Mouse (Mus musculus) skeletal muscle tissue, adult 2 months (tissue): Measurements from ENCODE around the gene Rabggtb.
A peak's percentile ranks its signal among the peaks of the same experiment; 100 is the strongest.

Experiments used
- DNase-seq: peaks from one replicate; pipeline ENCODE4 v3.0.0-alpha.2; 2012; ENCODE audit warnings: low read depth, low spot score

Rabggtb gene

DNA sequence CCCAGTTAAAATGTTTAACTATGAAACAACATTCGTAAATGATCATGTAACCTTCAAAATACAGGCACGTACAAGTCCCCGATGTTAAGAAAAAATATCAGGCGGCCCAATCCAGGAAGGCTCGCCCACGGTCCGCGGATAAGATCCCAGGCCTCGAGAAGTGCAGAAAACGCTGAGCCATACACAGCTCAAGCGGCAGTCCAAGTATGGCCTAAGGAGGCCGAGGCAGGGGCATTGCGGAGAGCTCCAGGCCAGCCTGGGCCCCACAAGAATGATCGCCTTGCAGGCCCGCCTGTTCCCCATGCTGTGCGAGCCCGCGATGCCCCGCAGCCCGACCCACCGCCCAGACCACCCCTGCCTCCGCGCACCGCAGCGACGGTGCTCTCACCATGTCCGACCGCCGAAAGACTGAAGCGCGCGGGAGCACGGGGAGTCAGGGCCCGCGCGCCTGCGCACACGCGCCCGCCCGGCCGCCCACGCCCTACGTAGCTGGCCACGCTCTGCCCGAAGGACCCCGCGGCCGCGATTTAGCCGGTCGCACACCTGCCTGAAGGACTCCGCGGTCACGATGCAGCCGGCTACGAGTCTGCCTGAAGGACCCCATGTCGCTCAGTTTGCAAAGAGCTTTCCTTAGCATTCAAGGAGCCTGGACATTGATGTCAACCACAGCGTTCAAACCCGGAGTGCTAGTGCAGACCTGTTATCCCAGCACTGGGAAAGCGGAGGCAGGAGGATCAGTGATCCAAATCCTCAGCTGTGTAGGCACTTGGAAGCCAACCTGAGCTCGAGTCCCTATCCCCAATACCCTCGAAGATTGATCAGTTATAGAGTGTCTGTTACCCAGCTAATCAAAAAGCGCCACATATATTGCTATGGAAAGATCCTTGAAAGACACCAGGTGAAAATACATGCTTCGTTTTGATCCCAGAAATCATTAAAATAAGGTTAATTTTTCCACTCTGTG, at the start of gene Rabggtb:
Gene Rabggtb, minus strand, starts transcription at position 464 of the 964 bp plus-strand sequence.
- peak; percentile 96 for DNase-seq

DNA sequence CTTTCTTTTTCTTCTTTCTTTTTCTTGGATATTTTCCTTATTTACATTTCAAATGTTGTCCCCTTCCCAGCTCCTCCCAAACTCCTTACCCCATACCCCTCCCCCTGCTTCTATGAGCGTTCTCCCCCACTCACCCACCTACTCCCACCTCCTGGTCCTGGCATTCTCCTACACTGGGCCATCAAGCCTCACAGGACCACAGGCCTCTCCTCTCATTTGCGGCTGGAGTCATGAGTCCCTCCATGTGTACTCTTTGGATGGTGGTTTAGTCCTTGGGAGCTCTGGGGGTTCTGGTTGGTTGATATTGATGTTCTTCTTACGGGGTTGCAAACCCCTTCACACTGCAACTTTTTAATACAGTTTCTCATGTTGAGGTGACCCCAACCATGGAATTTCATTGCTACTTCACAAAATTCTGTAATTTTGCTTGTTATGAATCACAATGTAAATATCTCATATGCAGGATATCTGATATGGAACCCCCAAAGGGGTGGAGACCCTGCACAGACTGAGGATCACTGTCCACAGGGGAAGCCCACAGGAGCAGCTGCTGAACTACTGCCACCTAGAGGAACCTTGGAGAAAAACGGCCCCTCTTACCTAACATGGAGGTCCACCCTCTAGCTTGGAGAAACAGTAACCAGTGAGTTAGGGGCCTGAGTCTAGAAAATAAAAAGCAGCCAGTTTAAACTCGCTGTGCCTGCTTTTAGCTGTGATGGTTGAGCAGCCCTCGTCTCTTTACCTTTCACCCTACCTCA, 49.0 kb upstream of the Rabggtb start:
- DNase-seq: no peak

DNA sequence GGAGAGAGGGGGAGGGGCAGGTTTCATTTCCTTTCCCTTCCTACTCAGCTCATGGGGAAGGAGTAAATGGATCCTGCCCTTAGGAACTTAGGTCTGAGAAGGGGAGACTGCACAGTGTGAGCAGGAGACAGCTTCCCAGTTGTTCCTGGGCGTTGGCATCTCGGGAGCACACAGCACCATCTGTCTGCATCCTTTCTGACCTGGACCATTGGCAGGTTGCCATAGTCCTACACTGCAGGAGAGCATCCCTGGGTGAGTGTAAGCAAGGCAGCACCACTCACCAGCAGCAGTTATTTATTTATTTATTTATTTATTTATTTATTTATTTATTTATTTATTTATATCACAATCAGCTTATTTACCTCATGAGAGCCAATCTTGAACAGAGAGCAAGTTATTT, 48.1 kb upstream of the Rabggtb start:
- DNase-seq: no peak

- DNase-seq: no peak
These were observed 47.0 kb upstream of the Rabggtb start for GRCm38 (mm10) chr3:153959731-153960207.

DNA sequence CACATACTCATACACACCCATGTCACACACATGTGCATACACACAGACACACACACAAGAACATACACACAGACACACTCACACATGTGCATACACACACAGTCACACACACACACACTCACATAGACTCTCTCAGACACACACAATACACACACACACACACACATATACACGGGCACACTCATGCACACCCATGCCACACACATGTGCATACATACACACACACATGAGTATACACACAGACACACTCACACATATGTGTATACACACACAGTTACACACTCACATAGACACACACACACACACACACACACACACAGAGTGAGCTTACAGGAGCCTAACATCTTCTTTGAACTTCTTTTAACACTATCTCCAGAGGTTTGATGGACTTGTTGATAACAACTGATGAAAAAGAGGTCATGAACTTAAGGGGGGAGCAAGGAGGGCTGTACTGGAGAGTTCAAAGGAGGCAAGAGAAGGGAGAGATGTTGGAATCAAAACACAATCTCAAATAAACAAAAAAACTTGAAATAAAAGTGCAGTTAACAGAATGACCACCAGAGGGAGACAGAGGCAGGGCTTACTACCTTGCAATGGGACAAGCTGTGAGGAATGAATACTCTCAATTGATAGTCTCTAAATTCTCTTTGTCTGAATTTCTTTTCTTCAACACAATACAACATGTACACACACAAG, 46.4 kb upstream of the Rabggtb start:
- peak; percentile 23 for DNase-seq

DNA sequence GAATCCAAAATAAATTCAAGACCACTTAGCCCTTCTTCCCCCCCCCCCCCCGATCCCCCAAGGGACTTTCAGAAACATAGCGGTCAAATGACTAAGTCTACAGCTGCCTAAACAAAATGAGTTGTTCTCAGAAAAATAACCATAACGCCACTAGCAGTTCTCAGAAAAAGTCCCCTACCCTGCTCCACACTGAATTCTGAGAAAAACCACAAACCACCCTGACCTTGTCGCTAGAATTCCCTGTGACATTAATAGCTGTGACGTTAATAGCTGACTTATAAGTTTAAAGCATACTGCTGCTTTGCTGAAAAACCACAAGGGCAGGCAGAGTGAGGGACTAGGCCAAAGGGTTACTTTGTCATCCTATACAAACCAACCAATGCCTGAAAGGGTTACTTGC, 45.1 kb upstream of the Rabggtb start:
- no peak for DNase-seq

DNA sequence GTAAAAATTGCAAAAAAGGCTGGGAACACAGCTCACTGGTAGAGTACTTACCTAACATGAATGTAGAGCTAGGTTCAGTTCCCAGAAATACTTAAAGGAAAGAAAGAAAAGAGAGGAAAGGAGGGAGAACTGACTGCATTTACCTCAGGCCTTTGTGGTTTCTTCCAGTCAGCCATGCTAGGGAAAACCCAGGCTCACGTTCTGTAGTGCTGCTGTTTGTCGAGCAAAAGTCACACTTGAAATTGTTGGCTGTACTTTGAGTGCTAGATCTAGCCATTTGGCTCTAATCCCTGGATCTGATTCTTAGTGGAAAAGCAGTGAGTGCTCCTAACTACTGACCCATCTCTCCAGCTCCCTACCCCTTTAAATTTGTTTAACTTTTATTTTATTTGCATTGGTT, 35.4 kb upstream of the Rabggtb start:
- DNase-seq: no peak

DNA sequence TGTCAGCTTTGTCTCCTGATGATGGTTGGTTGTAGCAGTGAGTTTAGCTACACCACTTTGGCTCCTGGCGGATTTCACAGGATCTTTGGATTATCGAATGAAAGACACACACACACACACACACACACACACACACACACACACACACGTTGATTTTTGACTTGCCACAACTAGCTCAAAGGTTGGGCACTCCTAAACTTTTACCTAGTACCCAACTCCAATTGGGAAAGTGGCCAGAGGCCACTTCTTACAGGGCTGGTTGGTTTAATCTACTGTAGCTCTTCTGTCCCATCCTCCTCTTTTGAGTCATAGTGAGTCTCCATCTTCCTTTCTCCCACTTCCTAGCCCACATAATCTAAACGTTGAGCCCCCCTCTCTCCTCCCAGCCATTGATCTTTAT, 34.5 kb upstream of the Rabggtb start:
- no peak for DNase-seq

DNA sequence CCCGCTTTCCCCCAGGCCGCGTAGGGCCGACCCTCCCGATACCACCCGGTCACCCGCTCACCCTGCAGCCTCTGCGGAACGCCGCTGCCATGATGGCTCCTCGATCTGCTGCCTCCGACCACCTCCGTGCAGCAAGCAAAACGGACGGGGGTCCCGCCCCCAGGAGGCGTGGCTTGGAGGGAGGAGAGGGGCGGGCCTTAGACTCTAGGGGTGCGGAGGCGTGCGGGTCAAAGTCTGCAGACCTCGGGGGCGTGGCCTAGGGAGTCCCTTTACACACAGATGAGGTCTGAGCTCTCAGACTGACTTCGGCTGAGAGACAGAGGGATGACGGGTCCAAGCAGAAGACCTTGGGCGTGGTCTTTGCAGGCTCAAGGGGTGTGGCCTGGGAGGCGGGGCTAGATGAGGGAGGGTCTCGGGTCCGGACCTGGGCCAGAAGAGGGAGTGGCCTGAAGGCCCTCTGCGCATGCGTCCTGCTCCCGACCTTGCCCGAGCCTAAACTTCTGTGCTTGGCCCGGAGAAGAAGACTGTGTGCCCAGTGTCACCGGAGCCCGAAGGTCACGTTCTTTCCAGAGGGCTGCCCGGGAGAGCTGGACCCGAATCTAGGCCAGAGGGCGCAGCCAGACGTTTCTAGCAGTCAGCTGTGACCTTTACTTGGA, 31.7 kb upstream of the Rabggtb start, which contains the start of gene Acadm:
Gene Acadm, minus strand, starts transcription at position 298 of the 656 bp plus-strand sequence.
- peak; percentile 99 for DNase-seq

DNA sequence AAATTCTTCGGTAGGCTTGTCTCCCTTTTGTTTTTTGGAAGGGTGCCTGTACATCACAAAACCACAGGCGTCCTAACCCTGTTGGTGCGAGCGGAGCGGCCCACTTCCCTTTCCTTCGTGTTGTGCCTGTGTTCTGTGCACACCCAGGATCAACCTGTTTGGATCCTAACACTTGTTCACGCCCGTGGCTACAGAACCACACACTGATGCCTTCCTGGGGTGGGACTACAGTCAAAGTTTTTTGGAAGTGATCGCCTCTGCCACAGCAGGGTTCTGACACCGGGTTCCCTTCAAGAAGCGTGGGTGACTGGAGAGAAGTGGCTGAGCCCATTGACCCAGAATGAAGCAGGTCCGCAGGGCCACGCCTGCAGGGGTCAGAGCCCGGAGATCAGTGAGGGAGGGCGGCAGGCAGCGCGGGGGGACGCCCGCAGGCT, 31.1 kb upstream of the Rabggtb start:
- peak; percentile 13 for DNase-seq

GRCm38 (mm10) chr3:153943003-153943640, 30.3 kb upstream of the Rabggtb start:
- DNase-seq: no peak

DNA sequence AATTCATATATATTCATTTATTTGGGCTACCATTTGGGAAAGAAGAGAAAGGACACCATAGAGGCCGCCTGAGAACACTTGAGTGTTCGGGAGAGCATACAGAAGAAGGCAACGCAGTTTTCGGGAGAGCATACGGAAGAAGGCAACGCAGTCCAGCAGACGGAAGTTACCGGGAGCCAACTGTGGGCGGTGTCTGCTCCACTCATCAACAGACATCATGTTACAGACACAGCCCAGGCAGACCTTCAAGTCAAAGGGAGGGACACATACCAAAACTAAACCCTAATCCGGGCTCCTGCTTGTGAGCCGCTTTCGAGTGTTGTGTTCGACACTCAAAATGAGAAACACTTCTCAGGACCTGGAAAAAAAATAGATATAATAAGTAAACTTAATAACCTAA, 28.8 kb upstream of the Rabggtb start:
- no peak for DNase-seq

DNA sequence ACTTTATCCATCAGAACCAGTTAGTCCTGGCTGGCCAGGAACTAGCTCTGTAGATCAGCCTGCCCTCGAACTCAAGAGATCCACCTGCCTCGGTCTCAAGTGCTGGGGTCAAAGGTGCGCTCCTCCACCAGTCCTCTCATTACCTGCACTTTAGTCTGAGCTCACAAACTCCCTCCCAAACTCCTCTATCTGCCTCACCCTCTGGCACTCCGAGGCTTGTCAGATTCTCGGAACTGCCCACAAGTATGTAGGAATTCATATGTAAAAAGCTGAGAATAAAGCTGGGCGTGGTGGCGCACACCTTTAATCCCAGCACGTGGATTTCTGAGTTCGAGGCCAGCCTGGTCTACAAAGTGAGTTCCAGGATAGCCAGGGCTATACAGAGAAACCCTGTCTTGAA, 27.7 kb upstream of the Rabggtb start:
- DNase-seq: no peak

- DNase-seq: no peak
These were observed 27.2 kb upstream of the Rabggtb start for GRCm38 (mm10) chr3:153940021-153940420.

DNA sequence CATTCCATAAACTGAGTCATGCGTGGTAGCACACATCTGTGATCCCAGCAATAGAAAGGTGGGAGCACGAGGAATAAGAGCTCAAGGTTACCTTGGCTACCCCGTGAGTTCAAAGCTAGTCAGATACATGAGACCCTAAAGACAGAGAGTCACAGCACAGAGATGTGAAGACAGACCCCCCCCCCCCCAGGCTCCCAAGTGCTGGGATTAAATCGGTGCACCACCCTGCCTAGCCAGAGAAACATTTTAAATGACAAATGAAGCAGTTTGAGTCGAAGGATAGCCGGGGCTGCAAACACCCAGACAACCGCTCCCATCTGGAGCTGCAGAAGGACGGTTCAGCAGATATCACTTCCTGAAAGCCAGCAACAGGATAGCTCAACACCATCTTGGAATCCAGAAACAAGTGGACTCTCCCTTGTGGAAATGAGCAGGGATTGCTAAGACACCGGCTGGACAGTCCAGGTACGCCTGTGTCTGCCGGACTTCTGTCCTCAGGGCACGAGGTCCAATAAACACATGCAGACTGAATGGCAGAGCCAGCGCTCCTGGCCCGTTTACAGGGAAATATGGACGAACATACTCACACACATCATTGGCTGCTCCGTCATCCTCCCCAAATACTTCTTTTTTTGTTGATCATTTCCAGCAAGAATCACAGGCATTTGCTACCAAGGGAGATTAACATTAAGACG, 24.5 kb upstream of the Rabggtb start:
- no peak for DNase-seq

DNA sequence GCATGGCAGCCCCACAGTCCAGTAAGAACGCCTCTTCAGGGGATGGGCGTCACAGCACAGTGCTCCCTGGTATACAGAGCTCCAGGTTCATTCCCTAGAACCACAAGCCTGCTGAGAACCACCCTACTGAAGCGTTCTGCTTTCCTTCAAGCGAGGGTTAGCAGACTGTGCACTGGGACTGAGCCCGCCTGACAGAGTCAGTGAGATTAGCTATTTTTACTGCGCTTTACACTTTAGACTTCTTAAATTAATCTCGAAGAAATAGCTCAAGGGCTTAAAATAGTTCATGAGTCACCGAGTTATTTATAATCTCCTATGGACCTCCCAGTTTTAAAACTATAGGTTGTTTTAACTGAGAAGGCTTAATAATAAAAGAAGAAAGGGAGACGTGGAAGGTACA, 23.1 kb upstream of the Rabggtb start:
- DNase-seq: peak; percentile 32

DNA sequence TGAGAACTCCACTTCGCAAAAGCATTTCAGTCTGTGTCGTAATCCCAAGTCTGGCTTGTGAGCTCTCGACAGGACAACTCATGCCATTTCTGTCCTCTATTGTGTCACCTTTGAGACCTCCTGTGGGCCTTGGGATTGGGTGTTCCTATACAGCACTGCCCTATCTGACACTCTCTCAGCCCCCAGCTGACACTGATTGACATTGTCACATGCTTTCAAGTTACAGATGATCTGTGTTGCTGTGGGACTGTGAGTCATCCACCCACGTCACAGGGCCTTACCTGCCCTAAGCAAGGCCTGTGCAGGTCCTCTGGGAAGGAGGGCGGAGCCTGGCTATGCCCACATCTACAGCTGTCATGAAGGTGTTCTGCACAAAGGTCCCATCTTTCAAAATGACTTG, 19.7 kb upstream of the Rabggtb start:
- no peak for DNase-seq

GRCm38 (mm10) chr3:153929526-153929925, 16.7 kb upstream of the Rabggtb start:
- DNase-seq: no peak

GRCm38 (mm10) chr3:153926333-153926732, 13.5 kb upstream of the Rabggtb start:
- DNase-seq: no peak
